Mouse (Mus musculus) G1E (cell line): ENCODE data around the gene Hand2. TPM values are rescaled to one million over a fixed set of nuclear protein-coding genes. Genes with fewer than 3 reads are reported as not detected.

ENCODE experiments used
- ATAC-seq: 2 replicates; pipeline ENCODE4 v1.8.0; 2016; ENCODE audit warnings: mild to moderate bottlenecking; ENCODE audit not compliant: insufficient number of reproducible peaks, poor library complexity, low FRiP score, severe bottlenecking; ENCODE audit errors: extremely low read depth
- DNase-seq: peaks from one replicate; pipeline ENCODE4 v3.0.0; 2012; ENCODE audit warnings: low spot score
- H3K27me3 ChIP-seq: 2 replicates; pipeline ENCODE4 v1.6.1; 2012; ENCODE audit warnings: mild to moderate bottlenecking, low read length, inconsistent platforms; ENCODE audit not compliant: insufficient read depth
- H3K36me3 ChIP-seq: replicated peaks from 2 replicates; pipeline ENCODE3; 2012; ENCODE audit warnings: mild to moderate bottlenecking, inconsistent platforms
- H3K4me1 ChIP-seq: 2 replicates; pipeline ENCODE4 v1.6.1; 2012; ENCODE audit warnings: low read depth, low read length, inconsistent platforms, mixed read lengths; ENCODE audit not compliant: insufficient read depth
- H3K4me3 ChIP-seq: 2 replicates; pipeline ENCODE4 v1.5.1; 2012; ENCODE audit warnings: low read depth, mild to moderate bottlenecking, inconsistent platforms, low read length, moderate library complexity, mixed read lengths
- H3K9me3 ChIP-seq: replicated peaks from 2 replicates; pipeline ENCODE4 v1.6.1; 2012; ENCODE audit warnings: inconsistent platforms
- CTCF ChIP-seq: IDR thresholded peaks from 2 replicates; pipeline ENCODE4 v1.5.1; 2012; ENCODE audit warnings: low read depth, low read length, inconsistent platforms, mixed read lengths
- GATA1 ChIP-seq: IDR thresholded peaks from 2 replicates; pipeline ENCODE4 v1.6.1; 2012; ENCODE audit warnings: borderline replicate concordance, low read length, inconsistent platforms, mixed read lengths
- GATA2 ChIP-seq: IDR thresholded peaks from 2 replicates; pipeline ENCODE4 v1.6.1; 2012; ENCODE audit warnings: low read depth, low read length, inconsistent platforms, borderline replicate concordance
- POLR2AphosphoS5 ChIP-seq: IDR thresholded peaks from 2 replicates; pipeline ENCODE4 v1.6.1; 2012; ENCODE audit warnings: low read depth, low read length, inconsistent platforms; ENCODE audit not compliant: insufficient replicate concordance
- TAL1 ChIP-seq: conservative IDR thresholded peaks from 2 replicates; pipeline ENCODE4 v1.6.1; 2012; ENCODE audit warnings: low read depth, low read length, inconsistent platforms, mixed read lengths
- polyA plus RNA-seq: library from polyadenylated mRNA; stranded (reverse); fragments of >175 nt; gene quantifications from 2 replicates; pipeline ENCODE4 v1.2.3, GENCODE M21; 2012
- total RNA-seq, 2 experiments: library from RNA; stranded (forward) in 1 of 2; stranded (reverse) in 1 of 2; fragments of 200-1000 nt in 1 of 2; fragments of >200 nt in 1 of 2; fragmentation: Nextera tagmentation in 1 of 2; gene quantifications; 2 replicates each; pipeline ENCODE4 v1.2.3; 2014 to 2017

Hand2 gene
- total and polyA plus RNA-seq, 3 experiments, result not detected

- no peak overlapping the region for H3K4me3 ChIP-seq
- H3K9me3 ChIP-seq, result no peaks in the 10 kb centered on the region
- TF ChIP-seq GATA1, result no peak
- no peak for TF ChIP-seq GATA2
- TF ChIP-seq POLR2AphosphoS5, result no peak
- TF ChIP-seq CTCF, result no peak
- no peak for TF ChIP-seq TAL1
- ATAC-seq, result no peak
- peaks cover 11% of the 10 kb centered on the region; the same call in 1 of the 2 replicates for H3K27me3 ChIP-seq
- no peak for DNase-seq
- no peaks in the 10 kb centered on the region for H3K4me1 ChIP-seq
- no peaks in the 10 kb centered on the region for H3K36me3 ChIP-seq
Measured at GRCm38 (mm10) chr8:57343731-57344315, 23.0 kb downstream of the Hand2 start.

- H3K36me3 ChIP-seq, result no peaks in the 10 kb centered on the region
- no peaks in the 10 kb centered on the region for H3K9me3 ChIP-seq
- H3K4me1 ChIP-seq, result no peaks in the 10 kb centered on the region
- ATAC-seq (no peak), DNase-seq (no peak)
- no peak for TF ChIP-seq POLR2AphosphoS5
- TF ChIP-seq GATA2, result no peak
- no peak for TF ChIP-seq CTCF
- TF ChIP-seq GATA1, result no peak
- TF ChIP-seq TAL1, result no peak
- peaks cover 11% of the 10 kb centered on the region; the same call in 1 of the 2 replicates for H3K27me3 ChIP-seq
- H3K4me3 ChIP-seq, result no peak overlapping the region
Measured at GRCm38 (mm10) chr8:57344956-57345870, 24.4 kb downstream of the Hand2 start.

- H3K27me3 ChIP-seq, result peaks cover 5% of the 10 kb centered on the region; the same call in 1 of the 2 replicates
- H3K9me3 ChIP-seq, result no peaks in the 10 kb centered on the region
- no peak for ATAC-seq
- no peak overlapping the region for H3K4me3 ChIP-seq
- no peak for DNase-seq
- no peaks in the 10 kb centered on the region for H3K4me1 ChIP-seq
- H3K36me3 ChIP-seq, result no peaks in the 10 kb centered on the region
- TF ChIP-seq GATA2 (no peak), GATA1 (no peak), CTCF (no peak), POLR2AphosphoS5 (no peak), TAL1 (no peak)
Measured at GRCm38 (mm10) chr8:57346371-57346770, 25.6 kb downstream of the Hand2 start.

GRCm38 (mm10) chr8:57347141-57347540 lies 26.4 kb downstream of the Hand2 start:
- Histone ChIP-seq H3K36me3 (no peaks in the 10 kb centered on the region), H3K27me3 (peaks cover 5% of the 10 kb centered on the region; the same call in 1 of the 2 replicates), H3K9me3 (no peaks in the 10 kb centered on the region), H3K4me3 (no peak overlapping the region), H3K4me1 (no peaks in the 10 kb centered on the region)
- ATAC-seq, result no peak
- no peak for DNase-seq
- TF ChIP-seq CTCF (no peak), GATA2 (no peak), GATA1 (no peak), TAL1 (no peak), POLR2AphosphoS5 (no peak)

- no peak for TF ChIP-seq TAL1
- TF ChIP-seq POLR2AphosphoS5, result no peak
- no peak for TF ChIP-seq GATA2
- no peak for TF ChIP-seq GATA1
- no peak for TF ChIP-seq CTCF
- Histone ChIP-seq H3K4me1 (no peaks in the 10 kb centered on the region), H3K9me3 (no peaks in the 10 kb centered on the region), H3K4me3 (no peak overlapping the region), H3K27me3 (peaks cover 5% of the 10 kb centered on the region; the same call in 1 of the 2 replicates), H3K36me3 (no peaks in the 10 kb centered on the region)
- ATAC-seq, result no peak
- DNase-seq, result no peak
Measured at GRCm38 (mm10) chr8:57348251-57348650, 27.5 kb downstream of the Hand2 start.

- Histone ChIP-seq H3K36me3 (no peaks in the 10 kb centered on the region), H3K4me1 (no peaks in the 10 kb centered on the region), H3K9me3 (no peaks in the 10 kb centered on the region), H3K27me3 (peaks cover 11% of the 10 kb centered on the region; the same call in 1 of the 2 replicates), H3K4me3 (no peak overlapping the region)
- TF ChIP-seq TAL1, result no peak
- no peak for TF ChIP-seq POLR2AphosphoS5
- TF ChIP-seq CTCF, result no peak
- no peak for TF ChIP-seq GATA2
- no peak for TF ChIP-seq GATA1
- DNase-seq (no peak), ATAC-seq (no peak)
Measured at GRCm38 (mm10) chr8:57348866-57349520, 28.2 kb downstream of the Hand2 start.
